Mouse (Mus musculus) erythroid progenitor cell, adult 5-6 weeks (primary cell): ENCODE results near the gene Cd300e. TPM values are rescaled to one million over a fixed set of nuclear protein-coding genes. Genes with fewer than 3 reads are reported as not detected.

Experiments used
- ATAC-seq: replicated peaks from 2 replicates; pipeline ENCODE4 v1.8.0; 2016; ENCODE audit warnings: moderate number of reproducible peaks, mild to moderate bottlenecking, moderate TSS enrichment, inconsistent platforms; ENCODE audit not compliant: poor library complexity, low FRiP score, severe bottlenecking
- total RNA-seq, 2 experiments: library from RNA; stranded (forward) in 1 of 2; stranded (reverse) in 1 of 2; fragments of 150-400 nt in 1 of 2; fragments of 186-747, 209-891 nt in 1 of 2; gene quantifications; 2 replicates each; pipeline versions ENCODE4 v1.2.3 to v1.2.4; 2015 to 2017; ENCODE audit warnings: low replicate concordance in 2 of 2

Cd300e gene
- total RNA-seq (2015; ENCODE audit: low replicate concordance) (0.36 and 3.8 TPM in 2 replicates), total RNA-seq (2017; ENCODE audit: low replicate concordance) (not detected in 2 replicates)

GRCm38 (mm10) chr11:115062077-115062476 lies at the start of gene Cd300e:
Gene Cd300e (minus strand): TSS chr11:115062177.
- ATAC-seq: no peak

DNA sequence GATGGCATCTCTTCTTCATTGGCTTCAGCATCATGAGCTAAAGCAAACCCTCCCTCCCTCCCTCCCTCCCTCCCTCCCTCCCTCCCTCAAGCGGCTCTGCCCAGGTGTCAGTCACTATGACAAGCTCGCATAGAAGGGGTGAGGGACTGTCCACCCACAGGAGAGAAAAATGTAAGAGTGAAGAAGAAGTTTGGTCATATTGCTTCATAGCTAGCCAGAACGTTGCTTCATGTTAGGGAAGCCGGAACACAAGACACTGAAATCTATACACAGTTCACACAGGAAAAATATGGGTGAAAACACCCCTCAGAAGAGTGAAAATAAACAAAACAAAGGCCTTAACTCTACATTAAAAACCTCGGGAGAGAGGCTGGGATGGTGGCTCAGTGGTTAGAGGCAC lies 48.3 kb upstream of the Cd300e start:
- no peak for ATAC-seq

- no peak for ATAC-seq
Observed at GRCm38 (mm10) chr11:115108176-115108575, 46.2 kb upstream of the Cd300e start.

DNA sequence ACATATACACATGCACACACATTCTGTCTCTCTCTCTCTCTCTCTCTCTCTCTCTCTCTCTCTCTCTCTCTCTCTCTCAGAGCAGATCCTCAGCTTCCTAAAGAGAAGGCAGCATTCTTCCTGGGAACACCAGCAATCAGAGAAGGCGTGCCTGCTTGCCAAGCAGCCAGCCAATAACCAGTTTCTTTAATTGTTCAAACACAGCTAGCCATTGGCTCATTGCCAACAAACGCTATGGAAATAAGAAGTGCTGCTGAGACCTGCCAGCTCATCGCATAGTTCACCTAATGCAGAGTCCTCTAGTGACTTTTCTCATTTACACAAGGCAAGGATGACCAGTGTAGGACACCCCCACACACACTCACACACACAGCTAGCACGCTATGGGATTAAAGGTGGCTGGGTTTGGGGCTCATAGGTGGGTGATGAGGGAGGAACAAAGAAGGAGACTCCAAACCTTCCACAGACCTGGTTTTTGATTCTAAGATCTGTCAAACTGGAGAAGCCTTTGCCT lies 45.5 kb upstream of the Cd300e start:
- ATAC-seq: no peak

GRCm38 (mm10) chr11:115106638-115107037 lies 44.7 kb upstream of the Cd300e start:
- ATAC-seq: no peak

GRCm38 (mm10) chr11:115104769-115105563 lies 43.0 kb upstream of the Cd300e start:
- no peak for ATAC-seq

DNA sequence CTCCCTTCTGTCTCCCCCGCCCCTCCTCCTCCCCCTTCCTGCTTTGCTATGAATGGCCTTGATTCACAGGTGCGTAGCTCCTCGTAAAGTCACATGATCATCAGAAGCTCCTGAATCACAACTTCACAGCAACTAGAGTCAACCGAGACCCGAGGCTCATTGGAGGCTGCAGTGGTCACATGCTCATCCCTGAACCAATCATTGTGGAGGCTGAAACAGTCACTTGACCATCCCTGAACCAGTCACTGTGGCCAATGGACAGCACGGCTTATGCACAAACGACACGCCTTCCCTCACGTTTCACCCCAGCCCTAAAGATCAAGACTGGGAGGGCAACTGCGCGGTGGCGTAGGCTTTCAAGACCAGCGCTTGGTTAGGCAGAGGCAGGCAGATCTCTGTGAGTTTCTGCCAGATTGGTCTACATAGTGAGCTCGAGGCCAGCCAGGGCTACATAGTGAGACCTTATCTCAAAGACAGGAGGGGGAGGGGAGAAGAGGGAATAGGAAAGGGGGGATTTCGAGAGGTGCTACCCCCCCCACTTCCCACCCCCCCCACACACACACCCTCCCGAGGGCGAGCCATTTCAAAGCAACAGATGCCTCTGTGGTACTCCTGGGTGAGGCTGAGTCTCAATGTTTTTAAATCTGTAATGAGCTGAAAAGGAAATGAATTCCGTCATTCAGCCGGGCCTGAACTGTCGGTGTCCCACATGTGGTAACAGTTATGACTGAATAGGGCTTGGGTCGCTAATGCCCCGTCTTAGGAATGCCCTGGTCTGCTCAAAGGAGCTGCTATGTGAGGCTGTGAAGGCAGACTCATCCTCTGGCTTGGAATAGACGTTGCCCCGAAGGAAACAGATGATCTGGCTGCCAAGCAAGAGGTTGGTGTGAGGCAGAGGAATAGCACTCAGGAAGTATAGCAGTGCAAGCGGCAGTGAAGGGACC lies 41.8 kb upstream of the Cd300e start:
- no peak for ATAC-seq

GRCm38 (mm10) chr11:115102116-115102515 lies 40.1 kb upstream of the Cd300e start:
- ATAC-seq: no peak

DNA sequence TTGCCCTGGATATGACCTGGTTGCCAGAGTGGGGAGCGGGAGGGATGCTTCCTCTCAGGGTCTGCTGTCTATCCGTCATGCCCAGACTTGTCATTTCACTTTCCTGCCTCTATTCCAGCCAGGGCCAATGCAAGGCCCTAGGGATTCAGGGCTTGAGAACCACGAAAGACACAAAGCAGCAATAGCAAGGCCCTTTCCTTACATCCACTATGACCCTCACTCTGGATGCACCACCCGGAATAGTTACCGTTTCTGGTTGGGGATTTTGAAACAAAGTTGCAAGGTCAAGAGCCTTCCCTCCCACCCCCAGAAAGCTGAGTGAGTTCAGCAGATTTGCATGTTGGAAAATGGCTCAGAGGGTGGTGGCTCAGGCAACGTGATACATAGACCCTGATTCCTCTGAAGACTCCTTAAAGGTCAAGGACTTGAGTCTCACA lies 39.7 kb upstream of the Cd300e start:
- no peak for ATAC-seq

DNA sequence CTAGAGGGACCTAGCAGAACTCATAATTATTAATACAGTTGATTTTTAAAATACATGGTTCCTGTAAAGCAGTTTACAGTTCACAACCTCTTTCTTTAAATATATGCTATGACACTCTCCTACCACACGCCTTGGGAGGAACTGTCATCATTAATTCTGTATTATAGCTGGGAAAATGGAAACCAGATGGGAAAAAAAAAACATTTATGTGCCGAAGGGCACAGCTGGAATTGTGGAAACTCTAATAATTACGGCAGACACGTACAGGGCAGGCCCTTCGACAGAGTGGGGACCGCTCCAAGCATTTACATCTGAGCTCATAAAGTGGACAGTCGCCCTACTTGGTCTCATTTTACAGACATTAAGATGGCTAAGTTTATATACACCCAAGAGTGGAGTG lies 38.8 kb upstream of the Cd300e start:
- ATAC-seq: no peak

- no peak for ATAC-seq
Observed at GRCm38 (mm10) chr11:115100032-115100621, 38.1 kb upstream of the Cd300e start.

GRCm38 (mm10) chr11:115099241-115099840 lies 37.4 kb upstream of the Cd300e start:
- ATAC-seq: no peak

GRCm38 (mm10) chr11:115098203-115098932 lies 36.4 kb upstream of the Cd300e start:
- ATAC-seq: no peak

DNA sequence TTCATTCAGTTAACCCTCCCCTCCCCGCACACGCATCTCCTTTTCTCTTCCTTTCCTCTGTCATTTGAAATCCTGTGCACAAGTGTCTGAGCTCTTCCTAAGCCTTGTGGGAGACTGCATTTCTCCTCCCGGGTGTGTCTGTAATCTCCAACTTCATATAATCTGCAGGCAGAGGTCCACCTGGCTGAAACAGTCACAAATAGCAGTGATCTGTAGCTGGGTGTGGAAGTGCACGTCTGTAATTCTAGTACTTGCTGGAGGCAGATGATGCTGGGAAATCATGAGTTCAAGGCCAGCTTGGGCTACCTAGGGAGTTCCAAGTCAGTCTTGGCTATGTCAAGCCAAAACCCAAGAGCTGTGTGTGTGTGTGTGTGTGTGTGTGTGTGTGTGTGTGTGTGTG lies 30.2 kb upstream of the Cd300e start:
- no peak for ATAC-seq

DNA sequence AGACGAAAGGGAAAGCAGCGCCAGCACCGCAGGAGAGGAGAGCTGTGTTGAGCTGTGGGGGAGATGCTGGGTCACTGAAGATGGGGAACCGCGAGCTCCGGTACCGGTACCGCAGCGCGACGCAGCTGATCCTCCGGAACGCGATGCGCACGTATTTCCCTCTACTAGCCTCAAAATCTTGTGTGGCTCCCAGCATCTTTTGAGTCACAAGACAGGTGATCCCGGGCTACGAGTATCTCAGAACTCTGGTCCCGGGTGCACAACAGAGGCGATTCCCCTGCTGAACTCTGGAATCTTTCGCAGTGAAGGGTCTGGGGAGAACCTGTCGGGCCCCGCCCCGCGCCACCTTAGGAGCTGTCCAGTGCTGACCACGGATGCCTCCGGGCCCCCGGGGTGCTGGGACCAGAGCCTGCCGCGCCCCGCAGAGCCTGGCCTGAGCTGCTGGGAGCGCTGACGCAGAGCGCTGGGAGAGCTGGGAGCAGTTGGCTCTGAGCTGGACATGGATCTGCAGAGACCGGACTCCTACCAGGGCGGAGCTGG lies 29.5 kb upstream of the Cd300e start, which contains the start of gene Rab37:
Gene Rab37 (plus strand): TSS at position 70 of the 540 bp plus-strand sequence.
- no peak for ATAC-seq

DNA sequence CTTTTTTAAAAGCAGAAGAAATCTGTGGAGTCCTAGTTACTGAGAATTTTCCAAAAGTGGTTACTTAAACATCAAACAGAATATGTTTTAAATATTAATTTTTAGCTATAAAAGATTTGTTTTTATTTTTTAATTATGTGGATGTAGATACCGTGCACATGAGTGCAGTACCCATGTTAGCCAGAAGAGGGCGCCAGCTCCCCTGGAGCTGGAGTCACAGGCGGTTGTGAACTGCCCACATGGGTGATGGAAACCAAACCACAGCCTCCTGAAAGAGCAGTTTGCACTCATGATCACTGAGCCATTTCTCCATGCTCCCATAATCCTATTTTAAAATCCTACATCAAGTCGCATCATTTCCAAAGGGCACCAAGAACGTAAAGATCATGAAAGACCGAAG lies 27.9 kb upstream of the Cd300e start:
- no peak for ATAC-seq

GRCm38 (mm10) chr11:115086213-115086612 lies 24.2 kb upstream of the Cd300e start:
- no peak for ATAC-seq

GRCm38 (mm10) chr11:115085064-115085463 lies 23.1 kb upstream of the Cd300e start:
- no peak for ATAC-seq

- no peak for ATAC-seq
Observed at GRCm38 (mm10) chr11:115084595-115084994, 22.6 kb upstream of the Cd300e start.
